Mouse (Mus musculus): Measurements from ENCODE around the gene Apc2. TPM values are rescaled to one million over a fixed set of nuclear protein-coding genes. Genes with fewer than 3 reads are reported as not detected.
A peak's percentile ranks its signal among the peaks of the same experiment; 100 is the strongest.

Apc2 gene
- total RNA-seq, 2 experiments from 2014 or later: 131 to 139 TPM

GRCm38 (mm10) chr10:80261585-80261968 is 34.2 kb upstream of the Apc2 start:
- intact Hi-C loops (cut with DNase I): no loop called here
- peak; percentile 81 to 93 for DNase-seq (ENCODE audit: low spot score in 2 of 2)

- intact Hi-C loops (cut with DNase I): no loop called here
- DNase-seq (ENCODE audit: low spot score in 2 of 2): no peak
Measured at GRCm38 (mm10) chr10:80262169-80262568, 33.6 kb upstream of the Apc2 start.

- no peak for DNase-seq (ENCODE audit: low spot score in 2 of 2)
- intact Hi-C loops (cut with DNase I): no loop called here
Measured at GRCm38 (mm10) chr10:80262776-80263365, 32.9 kb upstream of the Apc2 start.

GRCm38 (mm10) chr10:80264341-80265148 is 31.2 kb upstream of the Apc2 start:
- DNase-seq (ENCODE audit: low spot score in 2 of 2): peak; percentile 100
- intact Hi-C loops (cut with DNase I): no loop called here

- DNase-seq (ENCODE audit: low spot score in 2 of 2): no peak
- intact Hi-C loops (cut with DNase I): no loop called here
Measured at GRCm38 (mm10) chr10:80265149-80265486, 30.7 kb upstream of the Apc2 start.

- no peak for DNase-seq (ENCODE audit: low spot score in 2 of 2)
- intact Hi-C loops (cut with DNase I): no loop called here
Measured at GRCm38 (mm10) chr10:80270099-80270498, 25.7 kb upstream of the Apc2 start.

- no peak for DNase-seq (ENCODE audit: low spot score in 2 of 2)
- intact Hi-C loops (cut with DNase I): no loop called here
Measured at GRCm38 (mm10) chr10:80270734-80271181, 25.0 kb upstream of the Apc2 start.

GRCm38 (mm10) chr10:80271186-80271843 is 24.5 kb upstream of the Apc2 start:
- intact Hi-C loops (cut with DNase I): no loop called here
- DNase-seq (ENCODE audit: low spot score in 2 of 2): no peak

- intact Hi-C loops (cut with DNase I): no loop called here
- DNase-seq (ENCODE audit: low spot score in 2 of 2): no peak
Measured at GRCm38 (mm10) chr10:80271870-80272585, 23.7 kb upstream of the Apc2 start.

GRCm38 (mm10) chr10:80273847-80274246 is 21.9 kb upstream of the Apc2 start:
- DNase-seq (ENCODE audit: low spot score in 2 of 2): no peak
- intact Hi-C loops (cut with DNase I): no loop called here

GRCm38 (mm10) chr10:80276238-80276637 is 19.5 kb upstream of the Apc2 start:
- intact Hi-C loops (cut with DNase I): no loop called here
- DNase-seq (ENCODE audit: low spot score in 2 of 2): no peak

GRCm38 (mm10) chr10:80278390-80278789 is 17.4 kb upstream of the Apc2 start:
- intact Hi-C loops (cut with DNase I): no loop called here
- no peak for DNase-seq (ENCODE audit: low spot score in 2 of 2)

- no peak for DNase-seq (ENCODE audit: low spot score in 2 of 2)
- intact Hi-C loops (cut with DNase I): no loop called here
Measured at GRCm38 (mm10) chr10:80279273-80279672, 16.5 kb upstream of the Apc2 start.

GRCm38 (mm10) chr10:80281304-80281703 is 14.5 kb upstream of the Apc2 start:
- intact Hi-C loops (cut with DNase I): no loop called here
- no peak for DNase-seq (ENCODE audit: low spot score in 2 of 2)

- intact Hi-C loops (cut with DNase I): no loop called here
- DNase-seq (ENCODE audit: low spot score in 2 of 2): no peak
Measured at GRCm38 (mm10) chr10:80281921-80282371, 13.8 kb upstream of the Apc2 start.

GRCm38 (mm10) chr10:80282481-80283441 is 13.0 kb upstream of the Apc2 start:
- DNase-seq (ENCODE audit: low spot score in 2 of 2): no peak
- intact Hi-C loops (cut with DNase I): no loop called here

GRCm38 (mm10) chr10:80285222-80286070 is 10.3 kb upstream of the Apc2 start:
- intact Hi-C loops (cut with DNase I): no loop called here
- DNase-seq (ENCODE audit: low spot score in 2 of 2): no peak

GRCm38 (mm10) chr10:80288097-80288496 is 7.7 kb upstream of the Apc2 start:
- no peak for DNase-seq (ENCODE audit: low spot score in 2 of 2)
- intact Hi-C loops (cut with DNase I): no loop called here
